Mouse (Mus musculus) heart, embryonic 14.5 days (tissue): Measurements from ENCODE around the gene Krt32. TPM values are rescaled to one million over a fixed set of nuclear protein-coding genes. Genes with fewer than 3 reads are reported as not detected.

Source experiments
- ATAC-seq: fragments of 200-750 bp; cut with Nextera tagmentation; 2 replicates; pipeline ENCODE4 v1.8.0; 2017; ENCODE audit warnings: low read depth, moderate TSS enrichment; ENCODE audit not compliant: insufficient number of reproducible peaks, insufficient read depth, low FRiP score
- H3K27ac ChIP-seq, 2 experiments: fragments of 200-500 bp in 1 of 2; fragments of 300-500 bp in 1 of 2; sonication (generic) in 1 of 2; replicated peaks in 1 of 2; 2 replicates each; pipeline ENCODE4 v1.5.1; 2012 to 2014; ENCODE audit warnings: low read depth in 2 of 2, low read length in 2 of 2, control low read depth in 1 of 2, mild to moderate bottlenecking in 1 of 2, mixed read lengths in 1 of 2; ENCODE audit not compliant: control insufficient read depth in 1 of 2, insufficient read depth in 1 of 2
- H3K27me3 ChIP-seq: fragments of 300-500 bp; sonication (generic); 2 replicates; pipeline ENCODE4 v1.6.1; 2014; ENCODE audit warnings: mild to moderate bottlenecking, low read length, control low read depth; ENCODE audit not compliant: control insufficient read depth, insufficient read depth
- H3K36me3 ChIP-seq: fragments of 300-500 bp; sonication (generic); 2 replicates; pipeline ENCODE4 v1.6.1; 2014; ENCODE audit warnings: mild to moderate bottlenecking, control low read depth, low read length, mixed read lengths; ENCODE audit not compliant: control insufficient read depth, insufficient read depth
- H3K4me1 ChIP-seq, 2 experiments: fragments of 200-500 bp in 1 of 2; fragments of 300-500 bp in 1 of 2; sonication (generic) in 1 of 2; 2 replicates each; pipeline ENCODE4 v1.6.1; 2012 to 2014; ENCODE audit warnings: low read length in 2 of 2, control low read depth in 1 of 2, mixed read lengths in 1 of 2; ENCODE audit not compliant: control insufficient read depth in 2 of 2, insufficient read depth in 2 of 2
- H3K4me2 ChIP-seq: fragments of 300-500 bp; sonication (generic); 2 replicates; pipeline ENCODE4 v1.6.1; 2014; ENCODE audit warnings: mild to moderate bottlenecking, low read length
- H3K4me3 ChIP-seq, 2 experiments: fragments of 200-500 bp in 1 of 2; fragments of 300-500 bp in 1 of 2; sonication (generic) in 1 of 2; 2 replicates each; pipeline ENCODE4 v1.5.1; 2012 to 2014; ENCODE audit warnings: low read length in 2 of 2, mild to moderate bottlenecking in 2 of 2, control low read depth in 1 of 2, low read depth in 1 of 2, moderate library complexity in 1 of 2; ENCODE audit not compliant: control insufficient read depth in 1 of 2, insufficient read depth in 1 of 2
- H3K9ac ChIP-seq: fragments of 300-500 bp; sonication (generic); 2 replicates; pipeline ENCODE4 v1.6.1; 2014; ENCODE audit warnings: mild to moderate bottlenecking, low read length
- H3K9me3 ChIP-seq: fragments of 300-500 bp; sonication (generic); 2 replicates; pipeline ENCODE4 v1.6.1; 2016; ENCODE audit warnings: low read length, control low read depth; ENCODE audit not compliant: control insufficient read depth
- WGBS: fragments of 180-500 bp; shearing (Covaris S2); extraction: QIAGEN DNeasy Blood & Tissue Kit; methylation state at CpG from one replicate; pipeline ENCODE4 v1.1.7; 2014; 5-methylcytosine and 5-hydroxymethylcytosine counted together
- polyA plus RNA-seq: library from polyadenylated mRNA; unstranded; fragments of >200 nt; fragmentation: Nextera tagmentation; extraction: Ambion mirVana; gene quantifications from 2 replicates; pipeline ENCODE4 v1.2.1, GENCODE M21; 2014

The Krt32 gene
- polyA plus RNA-seq: not detected in 2 replicates

DNA sequence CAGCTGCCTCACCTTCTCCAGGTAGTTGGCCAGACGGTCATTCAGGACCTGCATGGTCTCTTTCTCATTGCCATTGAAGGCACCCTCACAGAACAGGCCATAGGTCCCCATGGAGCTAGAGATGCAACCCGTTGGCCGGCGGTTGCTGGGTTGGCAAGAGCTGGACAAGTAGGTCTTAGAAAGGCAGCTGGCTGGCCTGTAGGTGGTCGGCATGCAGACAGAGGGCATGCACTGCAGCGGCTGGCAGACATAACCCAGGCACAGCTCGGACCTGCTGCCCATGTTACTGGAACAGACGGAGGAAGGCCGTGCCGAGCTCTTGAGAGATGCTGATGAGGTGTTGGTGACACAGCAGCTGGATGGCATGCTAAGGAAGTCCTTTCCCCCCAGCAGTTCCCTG lies at the start of gene Krt32:
TSS of gene Krt32 (minus strand) at position 366 of the 400 bp plus-strand sequence.
- Histone ChIP-seq H3K27ac (no peak within 1 kb of the TSS), H3K4me1 (no peaks in the 10 kb centered on the region), H3K27me3 (no peaks in the 10 kb centered on the region), H3K4me2 (no peak within 1 kb of the TSS), H3K36me3 (no peaks in the 10 kb centered on the region), H3K9ac (no peak within 1 kb of the TSS), H3K9me3 (no peaks in the 10 kb centered on the region), H3K4me3 (no peak within 1 kb of the TSS)
- no peak for ATAC-seq
- WGBS: 85% methylated on average over 10 of the region's 10 CpGs

GRCm38 (mm10) chr11:100137693-100138092 lies 49.7 kb upstream of the Krt32 start:
- no peak overlapping the region for H3K4me2 ChIP-seq
- WGBS: 56% methylated on average over 5 of the region's 5 CpGs
- H3K36me3 ChIP-seq: peaks cover 5% of the 10 kb centered on the region; the same call in 1 of the 2 replicates
- H3K9me3 ChIP-seq: no peaks in the 10 kb centered on the region
- peaks cover 7% of the 10 kb centered on the region for H3K27me3 ChIP-seq
- H3K4me3 ChIP-seq: no peak overlapping the region
- H3K4me1 ChIP-seq: no peaks in the 10 kb centered on the region; a peak in 1 of 4 replicates
- no peak overlapping the region for H3K27ac ChIP-seq
- no peak for ATAC-seq
- H3K9ac ChIP-seq: no peak overlapping the region

DNA sequence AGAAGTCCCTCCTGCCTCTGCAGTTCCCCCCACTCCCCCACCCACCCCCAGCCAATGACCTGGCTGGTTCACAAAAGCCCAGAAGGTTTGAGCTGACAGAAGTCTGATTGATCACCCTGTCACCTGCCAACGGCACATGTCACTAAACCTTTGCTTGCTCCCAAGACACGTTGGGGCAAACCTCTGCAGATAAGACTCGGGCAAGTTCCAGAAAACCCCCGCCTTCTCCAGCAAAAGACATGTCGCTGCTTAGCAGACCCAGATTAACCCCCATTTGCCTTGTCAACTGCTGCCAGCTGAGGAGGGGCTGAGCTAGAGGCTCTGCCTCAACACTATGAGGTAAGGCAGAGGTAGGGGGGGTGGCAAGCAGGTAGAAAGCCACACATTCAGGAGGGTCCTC lies 48.5 kb upstream of the Krt32 start:
- Histone ChIP-seq H3K4me2 (no peak overlapping the region), H3K36me3 (peaks cover 5% of the 10 kb centered on the region; the same call in 1 of the 2 replicates), H3K27ac (no peak overlapping the region), H3K9ac (no peak overlapping the region), H3K9me3 (no peaks in the 10 kb centered on the region), H3K27me3 (peaks cover 10% of the 10 kb centered on the region), H3K4me1 (no peaks in the 10 kb centered on the region; a peak in 1 of 4 replicates), H3K4me3 (no peak overlapping the region)
- 16% methylated on average over 5 of the region's 5 CpGs for WGBS
- ATAC-seq: no peak

- WGBS: 51% methylated on average over 7 of the region's 7 CpGs
- Histone ChIP-seq H3K4me1 (no peaks in the 10 kb centered on the region; a peak in 1 of 4 replicates), H3K4me3 (no peak within 1 kb of the TSS), H3K27ac (no peak within 1 kb of the TSS), H3K4me2 (no peak within 1 kb of the TSS), H3K9me3 (no peaks in the 10 kb centered on the region), H3K9ac (no peak within 1 kb of the TSS), H3K27me3 (peaks cover 10% of the 10 kb centered on the region), H3K36me3 (peaks cover 5% of the 10 kb centered on the region; the same call in 1 of the 2 replicates)
- ATAC-seq: no peak
Measured at GRCm38 (mm10) chr11:100135731-100136130, 47.7 kb upstream of the Krt32 start, which contains the start of gene Krt15. TSS of gene Krt15 (minus strand) at chr11:100135928.

DNA sequence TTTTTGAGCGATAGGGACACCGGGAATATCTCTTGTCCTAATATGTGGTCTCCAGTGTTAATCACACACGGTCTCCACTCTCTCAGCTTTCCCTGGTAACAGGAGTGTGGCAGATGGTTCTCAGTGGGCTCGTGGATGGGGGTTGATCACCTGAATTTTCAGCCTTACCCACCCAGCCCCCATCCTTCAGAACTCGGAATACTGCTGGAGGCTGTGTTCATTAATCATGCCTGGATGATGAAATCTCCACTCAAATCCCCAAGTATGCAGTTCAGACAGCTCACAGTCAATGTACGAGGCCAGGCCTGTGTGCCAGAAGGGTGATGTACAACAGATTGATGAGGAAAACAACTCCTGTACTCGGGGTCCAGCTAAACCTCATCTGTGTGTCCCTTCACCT lies 36.9 kb upstream of the Krt32 start:
- Histone ChIP-seq H3K4me2 (no peak overlapping the region), H3K4me1 (peaks cover 3 to 5% of the 10 kb centered on the region in 2 experiments; a peak in 1 of 4 replicates), H3K9me3 (no peaks in the 10 kb centered on the region), H3K36me3 (no peaks in the 10 kb centered on the region), H3K4me3 (no peak overlapping the region), H3K27me3 (peaks cover 4% of the 10 kb centered on the region; the same call in 1 of the 2 replicates), H3K27ac (no peak overlapping the region), H3K9ac (no peak overlapping the region)
- WGBS: 73% methylated on average over 7 of the region's 7 CpGs
- no peak for ATAC-seq

DNA sequence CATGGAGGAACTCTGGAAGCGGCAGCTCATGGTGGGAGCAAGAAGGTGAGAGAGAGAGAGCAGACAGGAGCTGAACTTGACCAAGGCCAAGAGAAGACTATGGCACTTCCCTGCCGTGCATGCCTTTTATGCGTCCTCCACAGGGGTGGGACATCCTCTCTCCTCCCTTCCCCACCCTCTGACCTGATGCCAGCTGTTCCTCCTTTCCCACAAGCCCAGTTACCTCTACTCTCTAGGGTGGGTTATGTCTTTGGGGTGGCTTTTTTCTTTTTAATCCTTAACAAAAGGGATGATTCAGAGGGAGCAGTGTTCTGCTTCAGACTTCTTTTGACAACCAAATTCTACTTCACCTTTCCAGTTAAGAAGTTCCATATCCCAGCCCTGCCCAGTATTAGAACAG lies 33.4 kb upstream of the Krt32 start, which contains the start of gene Krt13:
TSS of gene Krt13 (minus strand) at position 101 of the 400 bp plus-strand sequence.
- Histone ChIP-seq H3K9ac (no peak within 1 kb of the TSS), H3K4me1 (peaks cover 3 to 5% of the 10 kb centered on the region in 2 experiments; a peak in 1 of 4 replicates), H3K4me3 (no peak within 1 kb of the TSS), H3K9me3 (no peaks in the 10 kb centered on the region), H3K36me3 (no peaks in the 10 kb centered on the region), H3K27ac (no peak within 1 kb of the TSS), H3K4me2 (no peak within 1 kb of the TSS), H3K27me3 (peaks cover 4% of the 10 kb centered on the region; the same call in 1 of the 2 replicates)
- no peak for ATAC-seq
- 79% methylated on average over 3 of the region's 3 CpGs for WGBS

DNA sequence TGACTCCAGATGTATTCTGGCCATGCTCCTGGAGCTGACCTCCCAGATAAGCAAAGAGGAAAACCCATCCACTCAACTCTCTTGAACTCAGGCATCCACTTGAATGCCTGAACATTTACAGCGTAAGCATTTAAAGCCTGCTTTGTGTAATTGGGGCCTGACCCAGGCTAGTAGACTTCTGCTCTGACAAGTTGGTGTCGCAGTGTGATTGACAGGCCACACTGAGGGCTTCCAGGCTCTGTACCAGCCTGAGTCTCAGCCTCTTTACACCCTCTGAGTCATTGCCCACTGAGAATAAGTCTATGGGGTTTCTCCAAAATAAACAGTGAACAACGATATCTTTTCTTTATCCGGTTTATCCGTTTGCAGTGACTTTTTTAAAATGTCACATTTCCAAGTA lies 32.3 kb upstream of the Krt32 start:
- Histone ChIP-seq H3K27ac (no peak overlapping the region), H3K27me3 (peaks cover 4% of the 10 kb centered on the region; the same call in 1 of the 2 replicates), H3K9ac (no peak overlapping the region), H3K4me1 (peaks cover under 1 to 3% of the 10 kb centered on the region in 2 experiments; a peak in 1 of 4 replicates), H3K4me2 (no peak overlapping the region), H3K9me3 (no peaks in the 10 kb centered on the region), H3K36me3 (no peaks in the 10 kb centered on the region), H3K4me3 (no peak overlapping the region)
- WGBS: 36% methylated on average over 5 of the region's 5 CpGs
- no peak for ATAC-seq

- Histone ChIP-seq H3K27ac (no peak overlapping the region), H3K36me3 (no peaks in the 10 kb centered on the region), H3K4me2 (no peak overlapping the region), H3K9me3 (no peaks in the 10 kb centered on the region), H3K4me1 (no peaks in the 10 kb centered on the region), H3K9ac (no peak overlapping the region), H3K4me3 (no peak overlapping the region), H3K27me3 (no peaks in the 10 kb centered on the region)
- no peak for ATAC-seq
- WGBS: 65% methylated on average over 2 of the region's 2 CpGs
Measured at GRCm38 (mm10) chr11:100113742-100114029, 25.7 kb upstream of the Krt32 start.
